Mouse (Mus musculus): ENCODE measurements around the gene P2rx4. TPM values are rescaled to one million over a fixed set of nuclear protein-coding genes. Genes with fewer than 3 reads are reported as not detected.
"Not testable (repeated sequence)": the region's sequence is repeated elsewhere in the genome, so short reads cannot be mapped to it uniquely, and the experiment has no call there.

The P2rx4 gene
- polyA plus RNA-seq (2014; fragmentation: Nextera tagmentation; extraction: Ambion mirVana), result 20.9 and 21.0 TPM in 2 replicates

DNA sequence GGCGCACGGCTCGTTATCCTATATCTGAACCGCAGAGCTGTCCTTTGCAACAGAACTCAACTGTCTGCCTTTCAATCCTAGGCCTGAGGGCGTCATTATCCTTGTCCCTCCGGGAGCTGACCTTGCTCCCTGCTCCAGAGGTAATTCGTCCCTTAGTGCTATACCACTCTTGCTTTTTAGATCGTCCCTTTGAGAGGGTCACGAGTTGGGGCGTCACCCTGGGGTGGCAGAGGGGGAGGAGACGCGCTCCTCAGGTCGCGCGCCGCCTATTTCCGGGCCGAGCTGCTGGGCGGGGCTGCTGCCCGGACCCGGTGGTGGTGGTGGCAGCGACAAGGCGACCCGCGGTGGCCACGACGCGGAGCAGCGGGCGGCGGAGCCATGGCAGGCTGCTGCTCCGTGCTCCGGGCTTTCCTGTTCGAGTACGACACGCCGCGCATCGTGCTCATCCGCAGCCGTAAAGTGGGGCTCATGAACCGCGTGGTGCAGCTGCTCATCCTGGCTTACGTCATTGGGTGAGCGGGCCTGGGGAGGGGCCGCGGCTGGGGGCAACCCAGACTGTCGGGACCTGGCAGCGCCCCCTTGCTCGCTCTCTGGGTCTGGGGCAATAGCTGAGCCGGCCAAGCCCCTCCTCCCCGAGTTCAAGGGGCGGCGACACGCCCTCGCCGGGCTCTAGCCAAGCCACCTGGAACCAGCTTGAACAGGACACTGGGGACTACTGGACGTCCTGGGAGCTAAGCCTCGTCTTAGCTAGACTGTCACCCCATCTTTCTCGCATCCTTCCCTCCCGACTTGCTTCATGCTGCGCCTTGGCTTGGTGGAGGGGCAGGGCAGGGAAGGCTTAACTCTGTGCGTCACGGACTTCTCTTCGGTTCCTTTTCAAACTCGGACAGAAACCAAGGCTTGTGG is at the start of gene P2rx4:
Gene P2rx4, plus strand, starts transcription at position 269 of the 906 bp plus-strand sequence.
- Histone ChIP-seq H3K4me3 (ENCODE audit: low read depth, low read length) (peak within 1 kb of the TSS; percentile 70), H3K27ac (ENCODE audit: low read depth) (peak within 1 kb of the TSS; percentile 82), H3K4me2 (ENCODE audit: low read length) (peak within 1 kb of the TSS; percentile 84), H3K9ac (ENCODE audit: low read length) (peak within 1 kb of the TSS; percentile 76), H3K4me1 (replicated peaks; ENCODE audit: control insufficient read depth, insufficient read depth, low read length) (peaks cover 6% of the 10 kb centered on the region), H3K9me3 (ENCODE audit: control insufficient read depth, low read length) (no peaks in the 10 kb centered on the region), H3K36me3 (ENCODE audit: control insufficient read depth, insufficient read depth, low read length) (no peaks in the 10 kb centered on the region), H3K27me3 (replicated peaks; ENCODE audit: control insufficient read depth, insufficient read depth, low read length) (no peaks in the 10 kb centered on the region)
- WGBS, result 2% methylated on average over 66 of the region's 66 CpGs
- ATAC-seq (replicated peaks; ENCODE audit: low FRiP score, low TSS enrichment, low read depth) (peak; percentile 87), DNase-seq (ENCODE audit: low spot score) (peak; percentile 87)

- ATAC-seq (replicated peaks; ENCODE audit: low FRiP score, low TSS enrichment, low read depth), result no peak
- no peak for DNase-seq (ENCODE audit: low spot score)
- Histone ChIP-seq H3K36me3 (ENCODE audit: control insufficient read depth, insufficient read depth, low read length) (no peaks in the 10 kb centered on the region), H3K4me2 (ENCODE audit: low read length) (no peak overlapping the region), H3K27me3 (replicated peaks; ENCODE audit: control insufficient read depth, insufficient read depth, low read length) (no peaks in the 10 kb centered on the region), H3K27ac (ENCODE audit: low read depth) (no peak overlapping the region), H3K9me3 (ENCODE audit: control insufficient read depth, low read length) (no peaks in the 10 kb centered on the region), H3K9ac (ENCODE audit: low read length) (no peak overlapping the region), H3K4me3 (ENCODE audit: low read depth, low read length) (no peak overlapping the region), H3K4me1 (replicated peaks; ENCODE audit: control insufficient read depth, insufficient read depth, low read length) (no peaks in the 10 kb centered on the region)
- WGBS, result 93% methylated on average over 6 of the region's 6 CpGs
These were observed 44.8 kb upstream of the P2rx4 start for GRCm38 (mm10) chr5:122662501-122662900.

GRCm38 (mm10) chr5:122665036-122665435 is 42.3 kb upstream of the P2rx4 start:
- H3K4me1 ChIP-seq (replicated peaks; ENCODE audit: control insufficient read depth, insufficient read depth, low read length), result peaks cover 4% of the 10 kb centered on the region; the same call in 1 of the 2 replicates
- no peaks in the 10 kb centered on the region for H3K9me3 ChIP-seq (ENCODE audit: control insufficient read depth, low read length)
- 55% methylated on average over 5 of the region's 5 CpGs for WGBS
- H3K9ac ChIP-seq (ENCODE audit: low read length), result no peak overlapping the region
- H3K4me3 ChIP-seq (ENCODE audit: low read depth, low read length), result no peak overlapping the region
- no peak overlapping the region for H3K4me2 ChIP-seq (ENCODE audit: low read length)
- ATAC-seq (replicated peaks; ENCODE audit: low FRiP score, low TSS enrichment, low read depth), result no peak
- DNase-seq (ENCODE audit: low spot score), result no peak
- no peaks in the 10 kb centered on the region for H3K36me3 ChIP-seq (ENCODE audit: control insufficient read depth, insufficient read depth, low read length)
- no peaks in the 10 kb centered on the region for H3K27me3 ChIP-seq (replicated peaks; ENCODE audit: control insufficient read depth, insufficient read depth, low read length)
- no peak overlapping the region for H3K27ac ChIP-seq (ENCODE audit: low read depth)

DNA sequence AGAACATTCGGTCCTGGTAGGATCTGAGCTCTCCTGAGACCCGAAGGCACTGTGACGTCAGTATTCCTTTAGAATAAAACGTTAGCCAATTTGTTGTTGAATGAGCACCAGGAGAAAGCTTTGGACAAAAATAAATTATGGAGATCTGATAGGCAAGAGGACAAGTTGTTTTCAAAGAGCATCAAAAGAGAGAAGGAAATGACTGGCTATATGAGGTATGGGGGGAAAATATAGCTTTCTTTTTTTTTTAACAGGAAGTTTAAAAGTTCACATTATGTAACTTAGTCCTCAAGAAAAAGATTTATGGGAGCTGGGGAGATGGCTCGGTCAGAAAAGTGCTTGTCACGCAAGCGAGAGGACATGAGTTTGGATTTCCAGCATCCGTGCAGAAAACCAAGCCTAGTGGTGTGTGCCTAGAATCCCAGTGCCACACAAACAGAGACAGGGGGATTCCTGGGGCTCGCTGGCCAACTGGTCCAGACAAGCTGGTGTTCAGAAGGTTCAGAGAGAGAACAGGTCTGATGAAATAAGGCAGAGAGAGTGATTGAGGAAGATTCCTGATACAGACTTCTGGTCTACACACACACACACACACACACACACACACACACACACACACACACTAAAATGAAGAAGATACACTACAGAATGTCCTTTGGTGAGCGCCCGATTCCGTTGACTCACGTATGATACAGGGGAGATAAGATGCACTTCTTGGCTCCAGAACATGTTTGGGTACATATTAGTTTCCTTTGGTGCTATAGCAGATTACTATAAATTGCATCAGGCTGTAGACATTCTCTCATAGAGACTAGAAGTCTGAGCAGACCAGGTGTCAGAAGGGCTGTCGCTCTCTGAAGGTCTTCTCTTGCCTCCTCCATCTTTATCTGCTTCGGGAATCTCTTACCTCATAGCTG is 38.1 kb upstream of the P2rx4 start:
- no peaks in the 10 kb centered on the region for H3K27me3 ChIP-seq (replicated peaks; ENCODE audit: control insufficient read depth, insufficient read depth, low read length)
- WGBS, result 59% methylated on average over 15 of the region's 15 CpGs
- no peak overlapping the region for H3K4me3 ChIP-seq (ENCODE audit: low read depth, low read length)
- no peaks in the 10 kb centered on the region for H3K9me3 ChIP-seq (ENCODE audit: control insufficient read depth, low read length)
- no peak overlapping the region for H3K27ac ChIP-seq (ENCODE audit: low read depth)
- DNase-seq (ENCODE audit: low spot score) (no peak), ATAC-seq (replicated peaks; ENCODE audit: low FRiP score, low TSS enrichment, low read depth) (no peak)
- no peaks in the 10 kb centered on the region for H3K36me3 ChIP-seq (ENCODE audit: control insufficient read depth, insufficient read depth, low read length)
- H3K9ac ChIP-seq (ENCODE audit: low read length), result no peak overlapping the region
- H3K4me1 ChIP-seq (replicated peaks; ENCODE audit: control insufficient read depth, insufficient read depth, low read length), result peaks cover 11% of the 10 kb centered on the region; the same call in 1 of the 2 replicates
- H3K4me2 ChIP-seq (ENCODE audit: low read length), result no peak overlapping the region

DNA sequence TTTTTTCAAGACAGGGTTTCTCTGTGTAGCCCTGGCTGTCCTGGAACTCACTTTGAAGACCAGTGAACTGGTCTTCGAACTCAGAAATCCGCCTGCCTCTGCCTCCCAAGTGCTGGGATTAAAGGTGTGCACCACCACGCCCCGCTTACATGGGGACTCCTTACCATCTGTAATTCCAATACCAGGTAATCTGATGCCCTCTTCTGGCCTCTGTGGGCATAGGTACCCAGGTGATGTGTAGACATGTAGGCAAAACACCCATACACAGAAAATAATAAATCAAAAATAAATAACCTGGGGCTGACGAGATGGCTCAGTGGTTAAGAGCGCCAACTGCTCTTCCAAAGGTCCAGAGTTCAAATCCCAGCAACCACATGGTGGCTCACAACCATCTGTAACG is 35.7 kb upstream of the P2rx4 start:
- 86% methylated on average over 7 of the region's 7 CpGs for WGBS
- not testable (repeated sequence) for DNase-seq (ENCODE audit: low spot score); ATAC-seq (replicated peaks; ENCODE audit: low FRiP score, low TSS enrichment, low read depth); H3K27ac ChIP-seq (ENCODE audit: low read depth); H3K27me3 ChIP-seq (replicated peaks; ENCODE audit: control insufficient read depth, insufficient read depth, low read length); H3K9ac ChIP-seq (ENCODE audit: low read length); H3K4me3 ChIP-seq (ENCODE audit: low read depth, low read length); H3K4me2 ChIP-seq (ENCODE audit: low read length); H3K36me3 ChIP-seq (ENCODE audit: control insufficient read depth, insufficient read depth, low read length); H3K9me3 ChIP-seq (ENCODE audit: control insufficient read depth, low read length)
- peaks cover 14% of the 10 kb centered on the region; the same call in 1 of the 2 replicates for H3K4me1 ChIP-seq (replicated peaks; ENCODE audit: control insufficient read depth, insufficient read depth, low read length)

DNA sequence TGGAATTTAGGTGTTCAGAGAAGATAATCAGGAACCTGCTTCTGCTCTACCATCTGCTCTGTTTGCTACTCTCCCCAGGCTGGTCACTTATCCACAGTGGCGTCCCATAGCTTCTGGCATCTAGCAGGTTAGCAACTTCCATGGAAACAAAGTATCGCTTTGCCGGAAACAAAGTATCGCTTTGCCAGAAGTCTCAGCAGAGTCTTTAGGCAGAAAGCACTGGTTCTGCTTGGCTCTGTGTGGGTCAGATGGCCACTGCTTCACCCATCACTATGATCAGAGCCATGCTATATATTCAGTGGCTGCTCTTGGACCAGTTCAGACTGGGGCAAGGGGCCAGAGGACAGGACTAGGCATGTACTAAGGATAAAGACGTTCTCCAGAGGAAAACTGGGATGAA is 35.0 kb upstream of the P2rx4 start:
- ATAC-seq (replicated peaks; ENCODE audit: low FRiP score, low TSS enrichment, low read depth) (no peak), DNase-seq (ENCODE audit: low spot score) (no peak)
- no peaks in the 10 kb centered on the region for H3K9me3 ChIP-seq (ENCODE audit: control insufficient read depth, low read length)
- H3K27me3 ChIP-seq (replicated peaks; ENCODE audit: control insufficient read depth, insufficient read depth, low read length), result no peaks in the 10 kb centered on the region
- H3K9ac ChIP-seq (ENCODE audit: low read length), result no peak overlapping the region
- H3K36me3 ChIP-seq (ENCODE audit: control insufficient read depth, insufficient read depth, low read length), result no peaks in the 10 kb centered on the region
- H3K4me3 ChIP-seq (ENCODE audit: low read depth, low read length), result no peak overlapping the region
- no peak overlapping the region for H3K27ac ChIP-seq (ENCODE audit: low read depth)
- WGBS, result 88% methylated on average over 5 of the region's 5 CpGs
- no peak overlapping the region for H3K4me2 ChIP-seq (ENCODE audit: low read length)
- peaks cover 14% of the 10 kb centered on the region; the same call in 1 of the 2 replicates for H3K4me1 ChIP-seq (replicated peaks; ENCODE audit: control insufficient read depth, insufficient read depth, low read length)

GRCm38 (mm10) chr5:122676002-122676401 is 31.3 kb upstream of the P2rx4 start:
- no peak overlapping the region for H3K4me3 ChIP-seq (ENCODE audit: low read depth, low read length)
- peaks cover 9% of the 10 kb centered on the region; the same call in 1 of the 2 replicates for H3K4me1 ChIP-seq (replicated peaks; ENCODE audit: control insufficient read depth, insufficient read depth, low read length)
- WGBS, result 42% methylated on average over 8 of the region's 8 CpGs
- H3K27me3 ChIP-seq (replicated peaks; ENCODE audit: control insufficient read depth, insufficient read depth, low read length), result no peaks in the 10 kb centered on the region
- no peak overlapping the region for H3K4me2 ChIP-seq (ENCODE audit: low read length)
- no peaks in the 10 kb centered on the region for H3K36me3 ChIP-seq (ENCODE audit: control insufficient read depth, insufficient read depth, low read length)
- no peaks in the 10 kb centered on the region for H3K9me3 ChIP-seq (ENCODE audit: control insufficient read depth, low read length)
- no peak overlapping the region for H3K9ac ChIP-seq (ENCODE audit: low read length)
- DNase-seq (ENCODE audit: low spot score) (no peak), ATAC-seq (replicated peaks; ENCODE audit: low FRiP score, low TSS enrichment, low read depth) (no peak)
- H3K27ac ChIP-seq (ENCODE audit: low read depth), result no peak overlapping the region

DNA sequence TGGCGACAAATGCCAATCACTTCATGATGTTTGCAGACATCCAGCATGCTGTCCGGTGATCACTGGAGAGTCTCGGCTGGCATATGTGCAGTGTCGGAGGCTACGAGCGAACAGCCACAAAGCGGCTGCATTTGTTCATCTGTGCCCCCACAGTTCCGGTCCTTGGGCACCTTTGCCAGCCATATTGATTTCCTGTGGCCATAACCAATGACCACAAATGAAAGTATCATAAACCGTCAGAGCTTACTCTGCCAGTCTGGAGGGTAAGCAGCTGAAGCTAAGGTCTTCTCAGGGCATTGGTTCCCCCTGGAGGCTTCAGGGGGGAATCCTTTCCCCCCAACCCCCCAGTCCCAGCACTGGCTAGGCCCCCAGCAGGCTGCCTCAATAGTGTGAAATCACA is 29.4 kb upstream of the P2rx4 start:
- H3K4me3 ChIP-seq (ENCODE audit: low read depth, low read length), result no peak overlapping the region
- DNase-seq (ENCODE audit: low spot score) (no peak), ATAC-seq (replicated peaks; ENCODE audit: low FRiP score, low TSS enrichment, low read depth) (no peak)
- H3K27ac ChIP-seq (ENCODE audit: low read depth), result no peak overlapping the region
- peaks cover 7% of the 10 kb centered on the region; the same call in 1 of the 2 replicates for H3K4me1 ChIP-seq (replicated peaks; ENCODE audit: control insufficient read depth, insufficient read depth, low read length)
- no peaks in the 10 kb centered on the region for H3K9me3 ChIP-seq (ENCODE audit: control insufficient read depth, low read length)
- H3K4me2 ChIP-seq (ENCODE audit: low read length), result no peak overlapping the region
- H3K36me3 ChIP-seq (ENCODE audit: control insufficient read depth, insufficient read depth, low read length), result no peaks in the 10 kb centered on the region
- WGBS, result 89% methylated on average over 9 of the region's 9 CpGs
- no peak overlapping the region for H3K9ac ChIP-seq (ENCODE audit: low read length)
- no peaks in the 10 kb centered on the region for H3K27me3 ChIP-seq (replicated peaks; ENCODE audit: control insufficient read depth, insufficient read depth, low read length)
